Mouse (Mus musculus) layer of hippocampus, postnatal 14 days (tissue): Measurements from ENCODE around the gene Ugt2b37. TPM values are rescaled to one million over a fixed set of nuclear protein-coding genes. Genes with fewer than 3 reads are reported as not detected.
"Not testable (repeated sequence)": the region's sequence is repeated elsewhere in the genome, so short reads cannot be mapped to it uniquely, and the experiment has no call there.

ENCODE experiments used
- DNase-seq, 2 experiments: peaks; one replicate each; pipeline ENCODE4 v3.0.0; 2021 to 2022; ENCODE audit warnings: low spot score in 2 of 2, mixed read lengths in 1 of 2
- long read RNA-seq, 2 experiments: library from polyadenylated mRNA; stranded (forward); transcript quantifications; one replicate each; pipeline ENCODE4 v2.0.0; 2021
- total RNA-seq, 2 experiments: library from RNA; stranded (reverse); gene quantifications; 2 replicates each; pipeline ENCODE4 v1.2.3; 2021

Gene Ugt2b37
- total RNA-seq, result not detected
- long read RNA-seq, experiment 1, result 0 reads
- long read RNA-seq, experiment 2, result 0 reads

DNA sequence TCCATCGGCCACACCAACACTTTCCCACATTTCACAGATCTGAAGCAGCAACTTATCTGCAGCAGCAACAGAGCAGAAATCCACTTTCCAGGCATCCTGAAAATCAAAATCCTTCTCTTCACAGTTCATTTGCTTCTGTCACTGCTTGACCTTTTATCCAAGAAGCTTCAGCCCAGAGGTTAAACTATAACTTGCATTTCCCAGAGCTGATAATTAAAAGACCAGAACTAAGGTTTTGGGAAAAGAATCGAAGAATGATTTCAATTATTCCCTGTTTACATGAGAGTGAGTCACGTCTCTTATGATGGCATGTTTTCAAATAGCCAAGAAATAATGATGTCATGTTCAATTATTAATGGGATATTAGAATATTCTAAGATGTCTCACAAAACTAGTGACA is at the start of gene Ugt2b37:
Gene Ugt2b37, minus strand, starts transcription at position 129 of the 400 bp plus-strand sequence.
- not testable (repeated sequence) for DNase-seq

DNA sequence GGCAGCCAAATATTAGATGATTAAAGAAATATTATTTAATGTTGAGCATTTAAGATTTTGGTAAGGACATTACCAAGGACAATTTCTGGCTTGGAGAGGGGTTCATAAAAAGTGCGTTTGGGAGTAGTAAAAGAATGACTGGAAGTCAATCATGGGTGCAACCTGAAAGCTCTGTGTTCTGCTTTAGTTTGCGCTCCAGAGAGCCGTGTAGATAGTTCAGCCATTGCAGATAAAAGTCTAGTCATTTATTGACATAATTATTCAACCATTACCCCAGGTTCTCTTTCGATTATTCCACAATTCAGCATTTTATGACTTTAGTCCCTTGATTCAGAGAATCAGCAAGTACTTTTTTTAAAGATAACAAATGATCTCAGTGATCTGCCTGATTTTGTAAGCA is 31.6 kb upstream of the Ugt2b37 start:
- not testable (repeated sequence) for DNase-seq

DNA sequence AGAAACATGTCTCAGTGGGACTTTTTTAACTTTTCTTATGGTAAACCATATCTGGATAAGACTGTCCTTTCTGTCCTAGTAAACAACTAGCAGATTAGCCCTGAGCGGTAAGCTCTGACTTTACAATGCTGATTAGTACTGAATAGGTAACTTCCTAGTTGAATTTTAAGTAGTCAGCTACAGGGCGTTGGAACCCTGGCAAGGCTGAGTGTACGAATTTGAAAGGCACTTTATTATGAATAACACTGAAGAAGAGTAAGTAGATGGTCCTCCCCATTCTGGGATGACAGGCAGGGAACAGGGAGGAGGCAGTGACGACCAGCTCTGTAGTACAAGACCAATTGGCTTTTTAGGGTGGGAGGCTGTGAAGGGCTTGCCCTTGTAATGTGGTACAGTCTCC is 21.4 kb upstream of the Ugt2b37 start:
- DNase-seq, result not testable (repeated sequence)

DNA sequence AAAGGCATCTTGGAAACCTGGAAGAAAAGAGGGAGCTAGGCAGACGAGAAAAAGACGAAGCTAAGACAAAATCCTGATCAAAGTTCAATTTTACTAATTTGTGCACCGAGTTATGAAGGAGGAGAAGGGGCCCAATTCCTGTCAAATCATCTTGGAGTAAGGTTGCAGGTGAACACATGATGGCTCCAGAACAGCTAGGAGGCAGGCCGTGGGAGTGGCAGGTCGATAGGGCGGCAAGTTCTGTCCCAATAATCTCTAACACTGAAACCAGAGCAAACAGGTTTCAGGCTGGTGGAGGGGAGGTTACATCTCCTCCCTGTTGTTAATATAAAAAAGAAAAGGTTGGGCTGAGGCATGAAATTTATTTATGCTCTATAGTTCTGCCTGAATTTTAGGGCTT is 21.0 kb upstream of the Ugt2b37 start:
- no peak for DNase-seq

DNA sequence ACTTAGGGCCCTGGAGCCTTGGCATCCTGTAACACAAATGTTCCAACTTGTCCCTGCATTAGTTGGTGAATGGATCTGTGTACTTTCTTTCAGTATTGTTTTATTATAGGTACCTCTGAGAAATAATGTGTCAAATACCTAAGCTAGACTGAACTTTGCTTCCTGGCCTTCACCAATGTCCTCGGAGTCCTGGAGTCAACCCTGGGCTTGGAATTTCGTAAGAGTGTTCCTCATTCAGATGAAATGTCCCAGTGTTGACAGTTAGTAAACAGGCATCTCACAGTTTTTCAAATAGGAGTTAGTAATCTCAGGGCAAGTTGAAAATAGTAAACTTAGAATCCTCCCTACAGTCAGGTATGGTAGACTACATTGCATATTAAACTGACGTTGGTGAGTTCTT is 1.2 kb upstream of the Ugt2b37 start:
- no peak for DNase-seq

DNA sequence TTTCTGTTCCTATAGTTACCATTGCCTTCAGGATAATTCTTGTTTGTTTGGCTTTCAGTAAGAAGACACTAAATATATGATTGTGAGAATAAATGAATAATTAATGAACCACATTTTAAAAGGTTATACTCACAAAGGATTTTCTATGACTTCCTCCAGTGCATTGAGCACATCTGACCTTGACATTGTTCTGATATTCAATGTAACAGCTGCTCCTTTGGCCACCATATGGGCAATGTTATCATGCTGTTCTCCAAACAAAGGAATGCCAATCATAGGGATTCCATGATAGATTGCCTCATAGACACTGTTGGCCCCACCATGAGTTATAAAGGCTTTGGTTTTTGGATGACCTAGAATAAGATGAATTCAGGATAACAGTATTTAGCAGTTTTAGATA is 12.5 kb downstream of the Ugt2b37 start:
- not testable (repeated sequence) for DNase-seq

DNA sequence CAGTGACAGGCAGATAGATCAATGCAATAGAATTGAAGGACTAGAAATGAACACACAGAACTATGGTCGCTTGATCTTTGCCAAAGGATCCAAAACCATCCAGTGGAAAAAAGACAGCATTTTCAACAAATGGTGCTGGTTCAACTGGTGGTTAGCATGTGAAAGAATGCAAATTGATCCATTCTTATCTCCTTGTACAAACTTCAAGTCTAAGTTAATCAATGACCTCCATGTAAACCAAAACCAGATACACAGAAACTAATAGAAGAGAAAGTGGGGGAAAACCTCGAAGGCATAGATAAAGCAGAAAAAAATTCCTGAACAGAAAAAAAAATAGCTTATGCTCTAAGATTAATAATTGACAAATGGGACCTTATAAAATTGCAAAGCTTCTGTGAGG is 58.2 kb downstream of the Ugt2b37 start:
- not testable (repeated sequence) for DNase-seq

Other genes with a start within 250 kb of the Ugt2b37 start
- not detected for gene Ugt2b36, start 162.2 kb downstream of the Ugt2b37 start, total RNA-seq
- not detected for gene Ugt2b5, start 114.5 kb downstream of the Ugt2b37 start, total RNA-seq
- gene Ugt2a3, start 82.4 kb upstream of the Ugt2b37 start, total RNA-seq, result not detected
- not detected for gene Ugt2b38, start 169.4 kb upstream of the Ugt2b37 start, total RNA-seq
- not detected for gene Ugt2a2, start 227.5 kb upstream of the Ugt2b37 start, total RNA-seq
- not detected for gene Gm43638, start 232.0 kb upstream of the Ugt2b37 start, total RNA-seq
- gene Ugt2a1, start 236.1 kb upstream of the Ugt2b37 start, total RNA-seq, result not detected